Mouse (Mus musculus): ENCODE data around the gene Nup153.

The Nup153 gene

GRCm38 (mm10) chr13:46727038-46727836 is 503 bp downstream of the Nup153 start:
- peak; percentile 74 for DNase-seq

DNA sequence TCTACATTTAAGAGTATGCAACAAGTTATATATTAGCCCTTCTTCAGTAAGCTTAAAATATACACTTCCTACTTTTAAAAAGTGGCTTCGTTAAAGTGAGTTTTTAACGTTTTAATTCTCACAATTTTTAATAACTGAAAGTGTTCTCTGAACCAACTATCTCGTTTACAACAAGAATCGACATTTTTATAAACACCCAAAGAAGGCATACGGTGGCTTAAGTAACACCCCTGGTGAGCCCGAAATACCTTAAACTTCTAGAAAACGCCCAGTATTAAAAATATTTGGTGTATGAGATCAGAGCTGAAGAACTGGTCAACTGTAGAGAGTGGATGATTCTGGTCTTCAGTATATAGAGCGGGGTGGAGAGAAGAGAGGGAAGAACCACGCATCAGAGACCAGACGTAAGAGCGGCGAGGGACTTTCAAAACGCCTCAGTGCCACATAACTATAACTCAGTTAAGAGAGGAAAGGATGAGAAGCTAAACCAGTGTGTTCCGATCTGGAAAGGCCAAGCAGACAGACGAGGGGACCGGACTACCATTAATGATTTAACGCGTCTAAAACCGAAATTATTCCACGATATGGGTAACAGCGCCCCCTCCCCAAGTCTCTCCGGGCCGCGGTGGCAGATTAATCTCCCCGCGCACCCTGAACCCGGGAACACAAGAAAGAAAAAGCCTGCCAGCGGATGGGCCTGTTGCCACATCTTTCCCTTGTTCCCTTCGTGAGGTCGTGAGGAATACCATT is 1.3 kb downstream of the Nup153 start:
- peak; percentile 60 for DNase-seq

GRCm38 (mm10) chr13:46725227-46725626 is 2.5 kb downstream of the Nup153 start:
- DNase-seq: no peak

DNA sequence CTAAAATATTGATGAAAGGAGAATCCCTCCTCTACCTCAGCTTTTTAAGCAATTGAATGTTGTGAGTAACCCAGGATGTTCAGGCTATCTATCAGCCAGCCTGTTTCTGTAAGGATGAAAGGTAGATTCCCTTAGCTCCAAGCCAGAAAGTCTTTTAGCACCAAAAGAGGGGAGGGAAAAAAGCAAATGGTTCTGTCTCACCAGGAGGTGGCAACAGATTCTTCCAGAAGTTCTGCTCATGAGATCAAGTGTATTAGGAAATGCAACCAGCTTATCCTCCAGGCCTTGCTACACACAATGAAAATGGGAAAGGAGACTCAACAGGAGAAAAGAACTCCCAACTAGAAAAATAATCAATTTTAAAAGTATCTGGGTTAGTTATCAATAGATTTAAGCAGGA is 3.4 kb downstream of the Nup153 start:
- DNase-seq: no peak

DNA sequence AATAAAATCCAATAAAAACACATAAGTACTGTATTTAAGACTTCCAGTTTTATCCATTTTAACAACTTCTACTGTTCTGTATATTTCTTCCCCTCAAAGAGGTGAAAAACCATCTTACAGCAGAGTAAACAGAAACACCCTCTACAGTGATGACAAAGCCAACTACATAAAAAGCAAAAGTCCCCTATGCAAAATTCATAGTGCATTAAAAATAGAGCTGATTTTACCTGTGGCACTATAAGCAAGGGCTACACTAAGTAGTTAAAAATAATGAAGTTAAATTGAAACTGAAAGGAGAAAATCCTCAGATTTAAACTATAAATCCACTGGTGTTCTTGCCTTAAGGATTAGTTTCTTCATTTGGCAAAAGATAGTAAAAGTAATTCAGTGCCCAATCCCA is 6.7 kb downstream of the Nup153 start:
- no peak for DNase-seq

- DNase-seq: no peak
These were observed 8.8 kb downstream of the Nup153 start for GRCm38 (mm10) chr13:46718893-46719400.

DNA sequence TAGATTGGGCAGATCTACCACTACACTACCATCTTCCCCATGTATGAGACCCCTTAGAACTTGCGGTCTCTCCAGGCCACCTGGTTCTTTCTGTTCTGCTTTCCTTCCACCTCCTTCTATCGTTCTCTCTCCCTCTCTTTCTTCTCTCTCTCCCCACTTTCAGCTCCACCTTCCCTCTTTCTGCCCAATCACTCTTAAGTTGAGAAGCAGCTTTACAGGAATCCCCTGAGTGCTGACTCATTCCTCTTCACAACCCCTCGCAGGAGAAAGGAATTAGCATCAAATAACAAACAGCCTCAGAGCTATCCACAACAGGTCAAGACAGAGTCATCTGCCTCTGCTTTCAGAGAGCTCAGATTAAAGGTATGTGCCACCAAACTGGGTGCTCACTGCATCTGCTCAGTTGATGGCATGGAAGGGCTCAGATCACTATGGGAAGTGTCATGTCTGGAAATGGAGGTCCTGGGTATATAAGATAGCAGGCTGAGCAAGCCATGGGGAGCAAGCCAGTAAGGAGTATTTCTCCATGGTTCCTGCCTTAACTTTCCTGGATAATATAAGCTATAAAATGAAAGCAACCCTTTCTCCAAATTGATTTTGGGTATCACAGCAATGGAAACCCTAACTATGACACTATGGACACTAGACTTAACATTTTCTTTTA is 11.6 kb downstream of the Nup153 start:
- DNase-seq: no peak

DNA sequence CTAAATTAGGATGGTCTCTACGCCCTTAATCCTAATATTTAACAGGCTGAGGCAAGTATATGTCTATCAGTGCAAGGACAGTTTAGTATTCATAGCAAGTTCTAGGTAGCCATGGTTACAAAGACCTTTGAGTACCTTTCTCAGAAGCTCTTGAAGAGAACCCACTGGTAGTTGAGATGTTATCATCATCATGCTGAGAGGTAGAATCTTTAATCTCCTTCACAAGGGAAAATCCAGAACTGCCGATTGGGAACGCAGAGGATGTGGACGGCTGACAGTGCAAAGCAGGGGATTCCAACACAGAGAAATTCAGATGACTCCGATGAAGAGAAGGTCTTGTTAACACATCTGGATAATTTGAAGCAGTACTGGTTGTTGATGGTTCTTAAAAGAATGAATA is 14.3 kb downstream of the Nup153 start:
- no peak for DNase-seq

DNA sequence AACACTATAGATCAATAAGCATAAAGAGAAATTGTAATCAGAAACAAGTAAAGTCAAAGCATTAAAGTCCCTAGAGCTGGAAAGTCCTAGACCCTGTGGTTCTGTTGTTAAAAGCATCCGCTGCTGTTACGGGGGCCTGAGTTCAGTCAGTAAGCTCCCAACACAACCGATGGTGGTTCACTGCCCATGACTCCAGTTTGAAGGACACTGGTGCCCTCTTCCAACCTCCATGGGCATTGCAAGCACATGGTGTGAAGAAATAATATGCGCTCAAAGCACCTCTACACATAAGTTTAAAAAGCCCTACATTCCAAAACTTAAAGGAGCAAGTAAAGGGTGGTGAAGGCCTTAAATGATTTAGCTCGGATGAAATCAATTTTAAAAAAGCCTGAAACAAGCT is 24.6 kb downstream of the Nup153 start:
- DNase-seq: peak; percentile 42

DNA sequence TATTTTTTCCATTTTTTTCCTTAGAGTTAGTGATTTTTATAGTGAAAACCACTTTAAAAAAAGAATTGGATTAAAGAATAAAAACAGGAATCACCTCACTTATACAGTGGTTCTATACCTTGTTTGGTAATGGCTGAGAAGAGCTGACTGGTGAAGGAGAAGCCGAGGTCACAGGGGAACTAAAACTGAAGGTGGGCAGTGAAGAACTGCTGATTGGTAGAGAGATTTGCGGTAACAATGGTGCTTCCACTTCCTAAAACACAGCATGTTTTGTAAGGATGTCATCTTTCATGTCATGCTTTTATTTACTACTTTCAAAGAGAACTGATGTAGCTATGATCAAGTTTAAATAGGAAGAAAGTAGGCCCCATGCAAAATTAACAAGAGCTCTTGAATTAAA is 26.3 kb downstream of the Nup153 start:
- DNase-seq: no peak

DNA sequence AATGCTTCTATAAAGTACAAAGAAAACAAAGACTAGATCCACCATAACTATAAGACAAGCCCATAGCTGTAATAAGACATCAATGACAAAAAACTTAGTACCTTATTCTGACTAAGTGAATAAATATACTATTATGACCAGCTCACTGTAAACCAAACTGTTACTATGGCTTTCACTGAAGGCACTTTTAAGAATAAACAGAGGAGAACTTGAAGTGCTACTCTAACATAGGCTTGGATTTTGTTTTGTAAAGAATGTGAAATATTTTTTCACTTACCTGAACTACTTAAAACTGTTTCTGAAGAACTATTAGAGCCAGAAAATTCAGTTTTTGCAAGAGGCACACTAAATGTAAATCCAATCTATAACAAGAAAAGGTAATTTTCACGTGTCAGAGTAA is 28.4 kb downstream of the Nup153 start:
- DNase-seq: no peak

DNA sequence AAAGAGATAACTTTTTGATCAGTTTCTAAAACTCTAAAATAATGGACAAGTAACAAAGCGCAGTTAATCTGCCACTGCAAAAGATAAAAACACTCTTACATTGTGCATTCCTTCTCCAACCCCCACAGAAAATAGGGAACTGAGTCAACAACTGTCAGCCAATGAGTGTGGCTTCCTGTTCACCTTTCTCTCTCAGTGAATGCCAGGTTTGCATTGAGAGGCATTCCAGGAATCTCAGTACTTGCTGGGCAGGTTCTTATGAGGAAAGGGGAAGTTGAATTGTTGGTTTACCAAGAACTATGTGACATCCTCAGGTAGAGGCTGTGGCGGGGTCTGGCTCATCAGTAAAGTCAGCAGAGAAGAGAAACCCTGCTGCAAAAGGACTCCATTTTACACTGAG is 31.0 kb downstream of the Nup153 start:
- DNase-seq: no peak

DNA sequence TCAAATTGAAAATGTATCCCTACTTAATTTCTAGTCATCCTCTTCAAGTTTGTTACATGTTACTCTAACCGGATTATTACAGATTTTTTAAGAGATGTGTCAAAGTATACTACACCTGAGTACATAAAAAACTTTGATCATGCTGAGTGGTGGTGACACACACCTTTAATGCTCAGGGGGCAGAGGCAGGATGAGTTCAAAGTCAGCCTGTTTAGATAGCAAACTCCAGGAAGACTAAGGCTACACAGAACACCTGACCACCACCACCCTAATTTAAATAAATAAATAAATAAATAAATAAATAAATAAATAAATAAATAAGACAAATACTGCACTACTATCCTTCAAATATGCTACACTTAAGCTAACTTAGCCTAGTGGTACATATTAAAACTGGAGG is 31.8 kb downstream of the Nup153 start:
- DNase-seq: no peak

GRCm38 (mm10) chr13:46695296-46695908 is 32.3 kb downstream of the Nup153 start:
- DNase-seq: no peak

DNA sequence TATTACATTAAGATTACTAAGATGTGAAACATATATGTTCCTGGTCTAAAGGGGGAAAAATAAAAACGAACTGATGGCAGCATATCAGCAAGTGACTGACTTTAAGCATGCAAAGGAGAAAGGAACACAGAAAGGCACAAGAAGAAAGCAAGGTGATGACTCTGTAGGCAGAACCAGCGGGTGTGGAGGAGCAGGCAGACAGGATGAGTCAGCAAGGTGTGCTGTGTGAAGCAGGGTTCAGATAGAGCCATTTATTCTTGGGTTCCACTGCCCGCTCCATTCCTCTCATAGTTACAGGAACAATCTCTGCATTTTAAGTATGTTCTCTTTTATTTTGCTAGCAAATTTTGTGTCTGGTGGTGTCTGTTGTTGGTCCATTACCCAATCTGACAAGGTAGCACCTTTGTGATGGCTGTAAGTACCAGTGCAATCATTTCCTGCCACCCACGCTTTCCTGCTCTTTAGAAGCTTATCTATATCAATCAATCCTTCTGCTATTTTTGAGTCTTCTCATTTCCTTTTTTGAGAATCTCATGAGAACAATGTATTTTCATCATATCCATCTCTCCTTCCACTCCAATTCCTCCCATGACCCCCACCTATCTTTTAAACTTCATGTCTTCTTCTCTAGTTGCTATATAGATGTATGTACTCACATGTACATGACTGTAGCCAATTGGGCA is 37.0 kb downstream of the Nup153 start:
- peak; percentile 36 for DNase-seq

GRCm38 (mm10) chr13:46683370-46683769 is 44.4 kb downstream of the Nup153 start:
- no peak for DNase-seq

GRCm38 (mm10) chr13:46682921-46683320 is 44.8 kb downstream of the Nup153 start:
- no peak for DNase-seq

- DNase-seq: no peak
These were observed 50.0 kb downstream of the Nup153 start for GRCm38 (mm10) chr13:46677721-46678120.

- DNase-seq: no peak
These were observed 53.1 kb downstream of the Nup153 start for GRCm38 (mm10) chr13:46674601-46675000.

DNA sequence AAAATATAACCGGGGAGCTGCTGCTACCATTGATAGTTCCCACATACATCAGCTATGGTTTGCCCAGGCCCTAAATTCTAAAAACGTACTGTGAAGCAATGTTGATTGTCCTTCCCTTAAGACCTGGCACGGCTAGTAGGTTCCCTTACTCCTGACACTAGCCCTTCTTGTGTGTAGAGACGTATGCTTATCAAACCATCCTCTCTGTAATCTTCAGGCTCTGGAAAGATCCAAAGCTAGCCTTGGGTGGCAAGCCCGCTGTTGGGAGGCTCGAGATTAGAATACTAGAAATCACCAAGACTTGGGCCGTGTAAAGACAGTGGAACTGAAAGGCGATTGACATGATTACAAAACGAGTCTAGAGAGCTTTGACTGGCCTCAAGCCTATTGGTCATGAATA is 57.2 kb downstream of the Nup153 start:
- DNase-seq: no peak

GRCm38 (mm10) chr13:46669620-46670271 is 58.0 kb downstream of the Nup153 start:
- DNase-seq: peak; percentile 70

- peak; percentile 94 for DNase-seq
These were observed 58.6 kb downstream of the Nup153 start, which contains the start of gene Fam8a1 for GRCm38 (mm10) chr13:46669048-46669619. TSS of gene Fam8a1 (plus strand) at chr13:46669522.

Measured in thymus, postnatal 14 days (tissue).